Mouse (Mus musculus): ENCODE data around the gene Snai3.

The Snai3 gene

GRCm38 (mm10) chr8:122431694-122432442 lies 28.7 kb downstream of the Snai3 start:
- peak; percentile 33 for DNase-seq (ENCODE audit: low read depth, low spot score)

- DNase-seq (ENCODE audit: low read depth, low spot score), result no peak
Measured at GRCm38 (mm10) chr8:122430646-122431045, 29.9 kb downstream of the Snai3 start.

DNA sequence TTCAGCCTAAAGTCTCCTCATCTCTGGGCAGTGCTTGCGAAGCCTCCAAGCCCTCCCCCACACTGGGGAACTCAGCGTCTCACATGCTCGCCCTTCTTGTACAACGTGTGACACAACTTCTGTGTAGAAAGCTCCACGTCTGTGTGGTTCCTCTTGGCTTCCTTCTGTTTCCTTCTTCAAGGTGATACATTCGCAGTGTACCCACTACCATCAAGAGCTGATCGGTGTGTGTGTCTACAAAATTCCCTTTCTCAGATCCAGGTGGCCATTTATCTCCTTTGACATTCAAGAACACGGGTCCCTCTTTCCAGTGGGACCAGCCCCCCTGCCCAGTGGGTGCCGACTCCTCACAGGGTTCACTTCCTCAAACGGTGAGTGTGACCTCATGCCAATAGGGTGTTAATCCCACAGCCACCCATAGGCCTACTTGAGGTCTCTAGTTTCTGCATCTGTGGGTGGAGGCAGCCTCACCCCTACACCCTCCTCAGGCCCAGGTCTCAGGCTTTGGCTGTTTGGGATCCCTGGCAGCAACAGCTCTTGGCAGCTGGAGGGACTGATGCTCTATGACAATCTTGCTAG lies 30.4 kb downstream of the Snai3 start:
- DNase-seq (ENCODE audit: low read depth, low spot score), result peak; percentile 32

GRCm38 (mm10) chr8:122428163-122428562 lies 32.4 kb downstream of the Snai3 start:
- DNase-seq (ENCODE audit: low read depth, low spot score), result no peak

- no peak for DNase-seq (ENCODE audit: low read depth, low spot score)
Measured at GRCm38 (mm10) chr8:122427607-122428006, 32.9 kb downstream of the Snai3 start.

- DNase-seq (ENCODE audit: low read depth, low spot score), result no peak
Measured at GRCm38 (mm10) chr8:122426145-122426544, 34.4 kb downstream of the Snai3 start.

- DNase-seq (ENCODE audit: low read depth, low spot score), result no peak
Measured at GRCm38 (mm10) chr8:122423659-122424058, 36.9 kb downstream of the Snai3 start.

- DNase-seq (ENCODE audit: low read depth, low spot score), result no peak
Measured at GRCm38 (mm10) chr8:122423217-122423616, 37.3 kb downstream of the Snai3 start.

GRCm38 (mm10) chr8:122421376-122422070 lies 39.0 kb downstream of the Snai3 start, which contains the start of gene Il17c:
Il17c (plus strand) TSS chr8:122422020.
- DNase-seq (ENCODE audit: low read depth, low spot score), result no peak

DNA sequence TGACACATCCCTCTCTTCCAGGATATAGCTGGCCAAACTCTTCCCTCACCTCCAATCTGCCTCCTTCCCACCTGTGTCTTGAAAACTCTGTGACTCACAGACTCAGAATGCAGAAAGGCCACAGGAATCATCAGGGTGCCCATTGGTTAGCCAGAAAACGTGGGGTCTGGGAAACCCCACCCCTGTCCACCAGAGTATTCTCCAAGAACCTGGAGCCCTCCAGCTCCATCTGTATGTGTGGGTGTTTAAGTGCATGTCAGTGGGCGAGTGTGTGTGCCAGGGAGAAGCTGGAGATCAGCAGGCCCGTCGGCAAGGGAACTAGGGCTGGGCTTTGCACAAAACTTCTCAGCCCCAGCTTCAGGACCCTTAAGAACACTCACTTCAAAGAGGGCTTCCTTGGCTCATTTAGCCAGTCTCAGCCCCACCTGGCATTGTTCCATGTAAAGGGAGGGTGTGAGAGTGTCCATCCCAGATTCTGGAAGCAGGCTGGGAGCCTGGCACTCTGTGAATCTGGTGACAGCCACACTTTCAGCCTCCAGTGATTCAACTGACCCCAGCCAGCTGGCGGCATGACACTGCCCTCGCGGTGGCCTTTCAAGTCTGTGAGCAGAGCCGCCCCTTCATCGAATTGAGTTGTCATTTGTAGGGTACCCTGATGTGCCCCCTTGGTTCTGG lies 40.5 kb downstream of the Snai3 start:
- no peak for DNase-seq (ENCODE audit: low read depth, low spot score)

DNA sequence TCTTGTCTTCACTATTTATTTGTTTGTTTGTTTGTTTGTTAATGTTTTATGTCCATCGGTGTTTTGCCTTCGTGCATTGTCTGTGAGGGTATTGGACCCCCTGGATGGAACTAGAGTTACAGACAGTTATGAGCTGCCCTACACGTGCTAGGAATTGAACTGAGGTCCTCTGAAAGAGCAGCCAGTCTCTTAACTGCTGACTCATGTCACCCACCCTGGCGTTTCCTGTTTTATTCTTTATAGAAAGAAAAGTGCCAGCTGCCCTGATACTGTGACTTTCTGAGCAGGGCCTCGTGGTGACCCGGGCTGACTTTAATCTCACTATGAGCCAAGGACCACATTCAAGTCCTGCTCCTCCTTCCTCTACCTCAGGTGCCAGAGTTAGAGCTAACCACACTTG lies 45.0 kb downstream of the Snai3 start:
- no peak for DNase-seq (ENCODE audit: low read depth, low spot score)

DNA sequence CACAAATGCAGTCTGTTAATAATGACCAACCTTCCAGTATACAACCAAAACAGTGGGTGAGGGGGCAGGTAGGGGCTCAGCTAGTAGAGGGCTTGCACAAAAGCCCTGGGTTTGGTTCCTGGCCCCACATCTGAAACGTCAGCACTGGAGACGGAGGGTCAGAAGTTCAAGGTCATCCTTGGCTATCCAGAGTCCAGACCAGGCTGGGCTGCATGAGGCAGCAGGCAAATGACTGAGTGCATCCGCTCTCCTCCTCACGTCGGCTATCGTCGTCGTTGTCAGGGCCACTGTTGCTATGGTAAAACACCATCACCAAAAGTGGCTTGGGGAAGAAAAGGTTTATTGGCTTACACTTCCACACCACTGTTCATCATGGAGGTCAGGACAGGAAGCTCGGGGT lies 46.2 kb downstream of the Snai3 start:
- DNase-seq (ENCODE audit: low read depth, low spot score), result no peak

GRCm38 (mm10) chr8:122407678-122408077 lies 52.9 kb downstream of the Snai3 start:
- no peak for DNase-seq (ENCODE audit: low read depth, low spot score)

DNA sequence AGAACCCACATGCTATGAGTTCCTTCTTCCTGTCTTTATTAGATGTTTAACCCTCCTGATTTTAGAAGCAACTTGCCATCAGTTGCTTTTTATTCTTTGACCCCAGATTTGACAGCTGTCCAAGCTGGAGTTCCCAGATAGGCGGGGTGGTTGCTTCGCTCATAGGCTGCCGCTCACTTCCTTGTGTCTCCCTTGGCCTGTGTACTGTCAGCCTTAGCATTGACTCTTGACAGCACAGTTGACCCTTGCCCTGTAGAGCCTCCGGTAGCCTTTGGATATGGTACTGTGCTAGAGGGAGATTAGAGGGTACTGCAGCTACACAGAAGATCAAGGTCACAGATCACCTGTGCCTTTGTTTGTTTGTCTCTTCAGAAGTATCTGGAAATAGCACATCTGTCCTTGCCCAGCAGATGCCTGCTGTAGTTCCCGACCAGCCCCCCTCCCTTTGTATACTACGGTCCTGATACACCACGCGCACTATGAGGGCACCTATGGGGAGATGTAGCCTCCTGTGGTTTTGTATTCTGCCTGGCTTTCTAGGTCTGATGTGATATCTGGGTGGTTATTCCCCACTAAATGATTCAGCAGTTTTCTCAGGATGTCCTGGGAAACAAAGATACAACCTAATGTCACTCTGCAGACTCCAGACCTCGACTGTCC lies 55.3 kb downstream of the Snai3 start:
- DNase-seq (ENCODE audit: low read depth, low spot score), result no peak
